Mouse (Mus musculus): Measurements from ENCODE around the gene Akr1c20. TPM values are rescaled to one million over a fixed set of nuclear protein-coding genes. Genes with fewer than 3 reads are reported as not detected.

Gene Akr1c20
- polyA plus RNA-seq (2014; fragmentation: Nextera tagmentation; extraction: Ambion mirVana) = not detected in 2 replicates

GRCm38 (mm10) chr13:4523201-4523838, at the start of gene Akr1c20:
Akr1c20 (minus strand) TSS chr13:4523345.
- Histone ChIP-seq H3K4me3 (ENCODE audit: low read depth, low read length) (no peak within 1 kb of the TSS), H3K36me3 (ENCODE audit: control insufficient read depth, insufficient read depth, low read length) (no peaks in the 10 kb centered on the region), H3K4me2 (no peak within 1 kb of the TSS), H3K9ac (ENCODE audit: low read depth, low read length) (no peak within 1 kb of the TSS), H3K4me1 (ENCODE audit: control insufficient read depth, insufficient read depth, low read length) (no peaks in the 10 kb centered on the region), H3K27ac (ENCODE audit: low read depth, low read length) (no peak within 1 kb of the TSS), H3K27me3 (ENCODE audit: control insufficient read depth, insufficient read depth, low read length) (no peaks in the 10 kb centered on the region), H3K9me3 (replicated peaks; ENCODE audit: control insufficient read depth, low read length) (no peaks in the 10 kb centered on the region)
- 66% methylated on average over 2 of the region's 2 CpGs for WGBS (ENCODE audit: insufficient replicate concordance)
- ATAC-seq (replicated peaks; ENCODE audit: insufficient number of reproducible peaks, low FRiP score, low TSS enrichment) = no peak

GRCm38 (mm10) chr13:4565996-4566395, 42.9 kb upstream of the Akr1c20 start:
- Histone ChIP-seq H3K27ac (ENCODE audit: low read depth, low read length) (no peak overlapping the region), H3K9me3 (replicated peaks; ENCODE audit: control insufficient read depth, low read length) (no peaks in the 10 kb centered on the region), H3K4me2 (no peak overlapping the region), H3K4me1 (ENCODE audit: control insufficient read depth, insufficient read depth, low read length) (no peaks in the 10 kb centered on the region), H3K27me3 (ENCODE audit: control insufficient read depth, insufficient read depth, low read length) (no peaks in the 10 kb centered on the region), H3K4me3 (ENCODE audit: low read depth, low read length) (no peak overlapping the region), H3K9ac (ENCODE audit: low read depth, low read length) (no peak overlapping the region), H3K36me3 (ENCODE audit: control insufficient read depth, insufficient read depth, low read length) (no peaks in the 10 kb centered on the region)
- 77% methylated on average over 2 of the region's 2 CpGs for WGBS (ENCODE audit: insufficient replicate concordance)
- ATAC-seq (replicated peaks; ENCODE audit: insufficient number of reproducible peaks, low FRiP score, low TSS enrichment) = no peak

GRCm38 (mm10) chr13:4560500-4560899, 37.4 kb upstream of the Akr1c20 start:
- no peak overlapping the region for H3K4me3 ChIP-seq (ENCODE audit: low read depth, low read length)
- H3K9me3 ChIP-seq (replicated peaks; ENCODE audit: control insufficient read depth, low read length) = no peaks in the 10 kb centered on the region
- no peak overlapping the region for H3K4me2 ChIP-seq
- no peak overlapping the region for H3K9ac ChIP-seq (ENCODE audit: low read depth, low read length)
- H3K36me3 ChIP-seq (ENCODE audit: control insufficient read depth, insufficient read depth, low read length) = no peaks in the 10 kb centered on the region
- H3K27ac ChIP-seq (ENCODE audit: low read depth, low read length) = no peak overlapping the region
- no peak for ATAC-seq (replicated peaks; ENCODE audit: insufficient number of reproducible peaks, low FRiP score, low TSS enrichment)
- H3K27me3 ChIP-seq (ENCODE audit: control insufficient read depth, insufficient read depth, low read length) = no peaks in the 10 kb centered on the region
- H3K4me1 ChIP-seq (ENCODE audit: control insufficient read depth, insufficient read depth, low read length) = no peaks in the 10 kb centered on the region

GRCm38 (mm10) chr13:4559143-4559542, 36.0 kb upstream of the Akr1c20 start:
- Histone ChIP-seq H3K9me3 (replicated peaks; ENCODE audit: control insufficient read depth, low read length) (no peaks in the 10 kb centered on the region), H3K36me3 (ENCODE audit: control insufficient read depth, insufficient read depth, low read length) (no peaks in the 10 kb centered on the region), H3K4me3 (ENCODE audit: low read depth, low read length) (no peak overlapping the region), H3K27me3 (ENCODE audit: control insufficient read depth, insufficient read depth, low read length) (no peaks in the 10 kb centered on the region), H3K4me1 (ENCODE audit: control insufficient read depth, insufficient read depth, low read length) (no peaks in the 10 kb centered on the region), H3K27ac (ENCODE audit: low read depth, low read length) (no peak overlapping the region), H3K4me2 (no peak overlapping the region), H3K9ac (ENCODE audit: low read depth, low read length) (no peak overlapping the region)
- 53% methylated on average over 1 of the region's 1 CpGs for WGBS (ENCODE audit: insufficient replicate concordance)
- no peak for ATAC-seq (replicated peaks; ENCODE audit: insufficient number of reproducible peaks, low FRiP score, low TSS enrichment)

GRCm38 (mm10) chr13:4514811-4515210, 8.3 kb downstream of the Akr1c20 start:
- 68% methylated on average over 2 of the region's 2 CpGs for WGBS (ENCODE audit: insufficient replicate concordance)
- H3K4me3 ChIP-seq (ENCODE audit: low read depth, low read length) = no peak overlapping the region
- ATAC-seq (replicated peaks; ENCODE audit: insufficient number of reproducible peaks, low FRiP score, low TSS enrichment) = no peak

GRCm38 (mm10) chr13:4467896-4468295, 55.2 kb downstream of the Akr1c20 start:
- no peak for ATAC-seq (replicated peaks; ENCODE audit: insufficient number of reproducible peaks, low FRiP score, low TSS enrichment)
- H3K27me3 ChIP-seq (ENCODE audit: control insufficient read depth, insufficient read depth, low read length) = no peaks in the 10 kb centered on the region
- WGBS (ENCODE audit: insufficient replicate concordance) = 71% methylated on average over 1 of the region's 1 CpGs

More at GRCm38 (mm10) chr13:4514811-4515210, 8.3 kb downstream of the Akr1c20 start:
- H3K9me3 ChIP-seq (replicated peaks; ENCODE audit: control insufficient read depth, low read length) = no peaks in the 10 kb centered on the region
- no peak overlapping the region for H3K9ac ChIP-seq (ENCODE audit: low read depth, low read length)
- no peaks in the 10 kb centered on the region for H3K4me1 ChIP-seq (ENCODE audit: control insufficient read depth, insufficient read depth, low read length)
- H3K27ac ChIP-seq (ENCODE audit: low read depth, low read length) = no peak overlapping the region
- H3K36me3 ChIP-seq (ENCODE audit: control insufficient read depth, insufficient read depth, low read length) = no peaks in the 10 kb centered on the region
- H3K27me3 ChIP-seq (ENCODE audit: control insufficient read depth, insufficient read depth, low read length) = no peaks in the 10 kb centered on the region
- H3K4me2 ChIP-seq = no peak overlapping the region

GRCm38 (mm10) chr13:4465641-4466040, 57.5 kb downstream of the Akr1c20 start:
- no peak overlapping the region for H3K27ac ChIP-seq (ENCODE audit: low read depth, low read length)
- WGBS (ENCODE audit: insufficient replicate concordance) = 76% methylated on average over 2 of the region's 2 CpGs
- H3K4me3 ChIP-seq (ENCODE audit: low read depth, low read length) = no peak overlapping the region
- no peak overlapping the region for H3K9ac ChIP-seq (ENCODE audit: low read depth, low read length)
- no peaks in the 10 kb centered on the region for H3K4me1 ChIP-seq (ENCODE audit: control insufficient read depth, insufficient read depth, low read length)
- no peaks in the 10 kb centered on the region for H3K36me3 ChIP-seq (ENCODE audit: control insufficient read depth, insufficient read depth, low read length)
- H3K27me3 ChIP-seq (ENCODE audit: control insufficient read depth, insufficient read depth, low read length) = no peaks in the 10 kb centered on the region
- no peak for ATAC-seq (replicated peaks; ENCODE audit: insufficient number of reproducible peaks, low FRiP score, low TSS enrichment)
- no peaks in the 10 kb centered on the region for H3K9me3 ChIP-seq (replicated peaks; ENCODE audit: control insufficient read depth, low read length)
- no peak overlapping the region for H3K4me2 ChIP-seq

More at GRCm38 (mm10) chr13:4467896-4468295, 55.2 kb downstream of the Akr1c20 start:
- no peak overlapping the region for H3K4me3 ChIP-seq (ENCODE audit: low read depth, low read length)
- no peaks in the 10 kb centered on the region for H3K9me3 ChIP-seq (replicated peaks; ENCODE audit: control insufficient read depth, low read length)
- no peaks in the 10 kb centered on the region for H3K4me1 ChIP-seq (ENCODE audit: control insufficient read depth, insufficient read depth, low read length)
- H3K36me3 ChIP-seq (ENCODE audit: control insufficient read depth, insufficient read depth, low read length) = no peaks in the 10 kb centered on the region
- H3K27ac ChIP-seq (ENCODE audit: low read depth, low read length) = no peak overlapping the region
- no peak overlapping the region for H3K9ac ChIP-seq (ENCODE audit: low read depth, low read length)
- no peak overlapping the region for H3K4me2 ChIP-seq

Other genes with a start within 250 kb of the Akr1c20 start
- gene Akr1c12, start 243.9 kb downstream of the Akr1c20 start, polyA plus RNA-seq (2014; fragmentation: Nextera tagmentation; extraction: Ambion mirVana) = 0.44 TPM in 1 of 2 replicates, not detected in the other
- not detected in 2 replicates for gene Akr1c6, start 89.0 kb downstream of the Akr1c20 start, polyA plus RNA-seq (2014; fragmentation: Nextera tagmentation; extraction: Ambion mirVana)
- gene Akr1c21, start 50.7 kb upstream of the Akr1c20 start, polyA plus RNA-seq (2014; fragmentation: Nextera tagmentation; extraction: Ambion mirVana) = not detected in 2 replicates
- gene Akr1e1, start 85.8 kb upstream of the Akr1c20 start, polyA plus RNA-seq (2014; fragmentation: Nextera tagmentation; extraction: Ambion mirVana) = 38.4 and 39.9 TPM in 2 replicates